Mouse (Mus musculus) neural tube, embryonic 14.5 days (tissue): ENCODE data around the gene 4933430I17Rik. TPM values are rescaled to one million over a fixed set of nuclear protein-coding genes. Genes with fewer than 3 reads are reported as not detected.

Experiments
- ATAC-seq: fragments of 200-750 bp; cut with Nextera tagmentation; 2 replicates; pipeline ENCODE4 v1.8.0; 2017; ENCODE audit warnings: low read depth, mild to moderate bottlenecking, moderate TSS enrichment, moderate library complexity
- H3K27ac ChIP-seq: fragments of 300-500 bp; sonication (generic); 2 replicates; pipeline ENCODE4 v1.5.1; 2014; ENCODE audit warnings: low read depth, mild to moderate bottlenecking, control low read depth, low read length, moderate library complexity, mixed read lengths
- H3K27me3 ChIP-seq: fragments of 300-500 bp; sonication (generic); 2 replicates; pipeline ENCODE4 v1.6.1; 2014; ENCODE audit warnings: low read length; ENCODE audit not compliant: control insufficient read depth, insufficient read depth
- H3K36me3 ChIP-seq: fragments of 300-500 bp; sonication (generic); 2 replicates; pipeline ENCODE4 v1.6.1; 2014; ENCODE audit warnings: low read length, mixed read lengths; ENCODE audit not compliant: control insufficient read depth, insufficient read depth
- H3K4me1 ChIP-seq: fragments of 300-500 bp; sonication (generic); 2 replicates; pipeline ENCODE4 v1.6.1; 2014; ENCODE audit warnings: low read length; ENCODE audit not compliant: control insufficient read depth, insufficient read depth
- H3K4me2 ChIP-seq: fragments of 300-500 bp; sonication (generic); 2 replicates; pipeline ENCODE4 v1.6.1; 2014; ENCODE audit warnings: mild to moderate bottlenecking, low read depth, low read length, control low read depth
- H3K4me3 ChIP-seq: fragments of 300-500 bp; sonication (generic); 2 replicates; pipeline ENCODE4 v1.5.1; 2014; ENCODE audit warnings: low read depth, low read length, control low read depth, mixed read lengths
- H3K9ac ChIP-seq: fragments of 300-500 bp; sonication (generic); replicated peaks from 2 replicates; pipeline ENCODE4 v1.6.1; 2014; ENCODE audit warnings: low read depth, mild to moderate bottlenecking, control low read depth, low read length, mixed read lengths
- H3K9me3 ChIP-seq: fragments of 300-500 bp; sonication (generic); 2 replicates; pipeline ENCODE4 v1.6.1; 2016; ENCODE audit warnings: low read length; ENCODE audit not compliant: control insufficient read depth
- WGBS: fragments of 180-500 bp; shearing (Covaris S2); extraction: QIAGEN DNeasy Blood & Tissue Kit; methylation state at CpG from one replicate; pipeline ENCODE4 v1.1.7; 2014; 5-methylcytosine and 5-hydroxymethylcytosine counted together
- polyA plus RNA-seq: library from polyadenylated mRNA; unstranded; fragments of >200 nt; fragmentation: Nextera tagmentation; extraction: Ambion mirVana; gene quantifications from 2 replicates; pipeline ENCODE4 v1.2.1, GENCODE M21; 2014

Gene 4933430I17Rik
- polyA plus RNA-seq, 1 experiment from 2014 or later, result 1.3 TPM

DNA sequence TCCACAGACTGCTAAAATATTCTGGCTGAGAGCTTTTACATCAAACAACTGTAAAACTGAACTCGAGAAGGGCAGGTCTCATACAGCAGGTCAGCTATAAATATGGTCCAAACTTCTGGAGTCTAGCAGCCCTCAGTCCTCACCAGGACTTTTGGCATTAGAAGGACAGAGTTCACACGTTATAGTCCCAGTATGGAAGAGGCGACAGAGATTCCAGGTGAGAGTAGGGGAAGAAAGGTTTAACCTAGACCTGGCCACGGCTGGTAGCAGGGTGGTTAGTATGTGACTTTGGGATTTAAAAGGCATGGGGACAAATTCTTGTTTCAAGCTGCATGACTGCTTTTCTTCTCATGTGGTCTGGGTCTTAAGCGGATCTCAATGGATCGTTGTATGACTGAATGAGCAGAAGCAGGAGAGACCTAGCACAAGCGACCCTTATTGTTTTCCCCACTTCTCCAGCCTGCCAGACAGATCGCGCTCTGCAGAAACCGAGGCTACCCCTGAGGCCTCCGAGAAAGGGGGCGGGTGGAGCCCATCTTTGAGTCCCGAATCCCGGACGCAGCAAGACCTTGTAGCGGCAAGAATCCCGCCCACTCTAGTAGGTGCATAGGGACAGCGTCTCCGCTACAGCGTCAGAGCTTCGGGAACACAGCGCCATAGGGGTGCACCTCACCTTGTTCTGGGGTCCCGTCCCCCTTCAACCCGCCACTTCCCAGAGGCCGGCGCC, 5.9 kb upstream of the 4933430I17Rik start:
- Histone ChIP-seq H3K4me2 (peak overlapping the region; percentile 79), H3K27me3 (peaks cover 3% of the 10 kb centered on the region; the same call in 1 of the 2 replicates), H3K27ac (peak overlapping the region; percentile 80), H3K36me3 (no peaks in the 10 kb centered on the region), H3K4me3 (peak overlapping the region; percentile 81), H3K9me3 (no peaks in the 10 kb centered on the region), H3K9ac (peak overlapping the region; percentile 80), H3K4me1 (peaks cover 14% of the 10 kb centered on the region)
- WGBS, result 3% methylated on average over 26 of the region's 26 CpGs
- ATAC-seq, result peak; percentile 80

- ATAC-seq, result peak; percentile 88
- Histone ChIP-seq H3K4me1 (peaks cover 16% of the 10 kb centered on the region), H3K9me3 (no peaks in the 10 kb centered on the region)
Observed at GRCm38 (mm10) chr4:62519849-62520233, 5.3 kb upstream of the 4933430I17Rik start, which contains the start of gene Alad. Gene Alad (minus strand): TSS chr4:62519918.

DNA sequence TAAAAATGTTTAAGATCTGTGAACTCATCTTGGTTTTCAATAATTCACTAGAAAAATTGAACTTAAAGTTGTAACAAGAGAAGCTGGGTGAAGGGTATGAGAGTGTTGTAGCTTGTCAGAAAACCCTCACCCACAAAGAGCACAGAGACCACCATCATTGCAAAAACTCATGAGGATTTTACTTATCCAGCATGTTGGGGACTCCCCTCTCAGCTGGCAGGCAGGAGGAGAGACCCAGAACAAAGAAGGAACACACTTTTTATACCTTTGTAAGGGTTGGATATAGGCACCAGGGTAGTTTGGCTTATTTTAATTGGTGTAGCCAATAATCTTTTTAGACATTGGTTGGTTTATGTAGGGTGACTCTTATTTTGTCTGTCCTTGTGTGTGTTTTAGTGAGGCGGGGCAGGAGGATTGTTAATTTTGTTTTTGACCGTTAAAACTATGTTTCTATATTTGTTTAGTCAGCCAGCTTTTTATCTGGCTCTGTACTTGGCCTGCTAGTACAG, 4.2 kb upstream of the 4933430I17Rik start:
- H3K4me1 ChIP-seq, result peaks cover 16% of the 10 kb centered on the region
- no peak overlapping the region for H3K9ac ChIP-seq
- ATAC-seq, result no peak
- H3K4me3 ChIP-seq, result no peak overlapping the region
- no peak overlapping the region for H3K4me2 ChIP-seq
- no peaks in the 10 kb centered on the region for H3K36me3 ChIP-seq
- no peaks in the 10 kb centered on the region for H3K9me3 ChIP-seq
- WGBS, result 94% methylated on average over 2 of the region's 2 CpGs
- H3K27ac ChIP-seq, result no peak overlapping the region
- peaks cover 3% of the 10 kb centered on the region; the same call in 1 of the 2 replicates for H3K27me3 ChIP-seq

More at GRCm38 (mm10) chr4:62519849-62520233, 5.3 kb upstream of the 4933430I17Rik start, which contains the start of gene Alad:
- WGBS, result under 1% methylated on average over 34 of the region's 37 CpGs
- H3K4me3 ChIP-seq, result peak within 1 kb of the TSS; percentile 81
- H3K36me3 ChIP-seq, result no peaks in the 10 kb centered on the region
- peaks cover 3% of the 10 kb centered on the region; the same call in 1 of the 2 replicates for H3K27me3 ChIP-seq
- H3K27ac ChIP-seq, result peak within 1 kb of the TSS; percentile 80
- peak within 1 kb of the TSS; percentile 79 for H3K4me2 ChIP-seq
- H3K9ac ChIP-seq, result peak within 1 kb of the TSS; percentile 80

- peaks cover 7% of the 10 kb centered on the region for H3K4me1 ChIP-seq
- H3K27ac ChIP-seq, result no peak overlapping the region
- H3K4me2 ChIP-seq, result peak overlapping the region; percentile 36; the same call in 1 of the 2 replicates
- ATAC-seq, result no peak
- H3K4me3 ChIP-seq, result peak overlapping the region; percentile 59
- no peak overlapping the region for H3K9ac ChIP-seq
- H3K36me3 ChIP-seq, result no peaks in the 10 kb centered on the region
- no peaks in the 10 kb centered on the region for H3K9me3 ChIP-seq
- WGBS, result 1% methylated on average over 10 of the region's 10 CpGs
- H3K27me3 ChIP-seq, result no peaks in the 10 kb centered on the region
Observed at GRCm38 (mm10) chr4:62525489-62525811, 281 bp downstream of the 4933430I17Rik start.

- 54% methylated on average over 2 of the region's 2 CpGs for WGBS
- H3K9ac ChIP-seq, result no peak overlapping the region
- H3K27me3 ChIP-seq, result no peaks in the 10 kb centered on the region
- H3K9me3 ChIP-seq, result no peaks in the 10 kb centered on the region
- peaks cover 7% of the 10 kb centered on the region for H3K4me1 ChIP-seq
- no peak for ATAC-seq
- H3K4me2 ChIP-seq, result no peak overlapping the region
- H3K36me3 ChIP-seq, result no peaks in the 10 kb centered on the region
- H3K4me3 ChIP-seq, result no peak overlapping the region
- H3K27ac ChIP-seq, result no peak overlapping the region
Observed at GRCm38 (mm10) chr4:62526256-62526655, 1.1 kb downstream of the 4933430I17Rik start.

DNA sequence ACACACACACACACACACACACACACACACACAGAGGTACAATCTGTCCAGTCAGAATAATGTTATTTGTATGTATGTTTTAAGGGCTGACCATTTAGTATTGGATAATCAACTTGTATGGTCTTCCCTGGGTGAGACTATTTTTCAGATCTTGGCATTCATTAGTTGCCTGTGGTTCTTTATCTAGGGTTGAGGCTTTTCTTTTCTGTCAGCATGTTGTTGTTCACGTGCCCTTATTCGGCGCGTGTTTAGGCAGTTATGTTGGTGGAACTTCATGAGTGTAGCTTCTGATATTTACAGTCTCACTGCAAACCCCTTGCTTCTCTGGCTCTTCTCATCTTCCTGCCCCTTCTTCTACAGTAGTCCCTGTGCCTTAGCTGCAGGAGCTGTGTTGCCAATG, 2.5 kb downstream of the 4933430I17Rik start:
- Histone ChIP-seq H3K36me3 (no peaks in the 10 kb centered on the region), H3K27me3 (no peaks in the 10 kb centered on the region), H3K9me3 (no peaks in the 10 kb centered on the region), H3K27ac (no peak overlapping the region), H3K9ac (no peak overlapping the region), H3K4me1 (peaks cover 7% of the 10 kb centered on the region), H3K4me2 (no peak overlapping the region), H3K4me3 (no peak overlapping the region)
- ATAC-seq, result no peak
- WGBS, result 86% methylated on average over 4 of the region's 4 CpGs

DNA sequence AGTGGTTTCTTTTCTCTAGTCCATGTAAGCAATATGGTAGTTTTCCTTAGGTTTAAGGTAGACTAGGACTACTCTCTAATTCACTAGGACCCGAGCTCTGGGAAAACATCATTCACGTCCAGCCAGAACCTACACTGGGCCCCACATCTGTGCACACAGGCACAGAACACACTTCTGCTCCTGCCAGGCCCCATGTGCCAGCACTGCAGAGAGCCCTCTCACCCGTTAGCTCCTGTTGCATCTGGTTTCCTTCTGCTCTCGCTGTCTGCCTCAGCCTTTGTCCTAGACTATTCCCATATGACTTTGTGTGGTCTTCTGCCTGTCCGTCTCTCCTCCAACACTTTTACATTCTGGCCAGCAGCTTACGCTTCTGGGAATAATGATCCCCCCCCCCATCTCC, 8.6 kb downstream of the 4933430I17Rik start:
- Histone ChIP-seq H3K4me2 (no peak overlapping the region), H3K27me3 (no peaks in the 10 kb centered on the region), H3K27ac (no peak overlapping the region), H3K9ac (no peak overlapping the region), H3K9me3 (no peaks in the 10 kb centered on the region), H3K36me3 (no peaks in the 10 kb centered on the region), H3K4me3 (no peak overlapping the region), H3K4me1 (no peaks in the 10 kb centered on the region)
- WGBS, result 82% methylated on average over 6 of the region's 6 CpGs
- no peak for ATAC-seq

GRCm38 (mm10) chr4:62541802-62542201, 16.6 kb downstream of the 4933430I17Rik start:
- Histone ChIP-seq H3K4me2 (no peak overlapping the region), H3K27ac (no peak overlapping the region), H3K4me1 (no peaks in the 10 kb centered on the region), H3K4me3 (no peak overlapping the region), H3K9me3 (no peaks in the 10 kb centered on the region), H3K9ac (no peak overlapping the region), H3K27me3 (no peaks in the 10 kb centered on the region), H3K36me3 (no peaks in the 10 kb centered on the region)
- WGBS, result 54% methylated on average over 3 of the region's 3 CpGs
- ATAC-seq, result no peak

- ATAC-seq, result no peak
- no peaks in the 10 kb centered on the region for H3K9me3 ChIP-seq
- no peak overlapping the region for H3K27ac ChIP-seq
- no peak overlapping the region for H3K4me2 ChIP-seq
- H3K27me3 ChIP-seq, result no peaks in the 10 kb centered on the region
- H3K4me3 ChIP-seq, result no peak overlapping the region
- H3K36me3 ChIP-seq, result no peaks in the 10 kb centered on the region
- H3K9ac ChIP-seq, result no peak overlapping the region
- WGBS, result 89% methylated on average over 6 of the region's 6 CpGs
- H3K4me1 ChIP-seq, result no peaks in the 10 kb centered on the region
Observed at GRCm38 (mm10) chr4:62543782-62544181, 18.6 kb downstream of the 4933430I17Rik start.
